Mouse (Mus musculus) frontal cortex, postnatal 25 days (tissue): Measurements from ENCODE around the gene Dip2b.

Experiments
- DNase-seq, 2 experiments: peaks; one replicate each; pipeline ENCODE4 v3.0.0; 2022; ENCODE audit warnings: low spot score in 2 of 2

Dip2b gene

GRCm38 (mm10) chr15:100038470-100038971 is at the start of gene Dip2b:
Gene Dip2b (plus strand): TSS chr15:100038664.
- peak; percentile 91 to 95 for DNase-seq

- DNase-seq, result no peak
Observed at GRCm38 (mm10) chr15:99993100-99993499, 45.4 kb upstream of the Dip2b start.

- no peak for DNase-seq
Observed at GRCm38 (mm10) chr15:99997114-99997804, 41.2 kb upstream of the Dip2b start.

DNA sequence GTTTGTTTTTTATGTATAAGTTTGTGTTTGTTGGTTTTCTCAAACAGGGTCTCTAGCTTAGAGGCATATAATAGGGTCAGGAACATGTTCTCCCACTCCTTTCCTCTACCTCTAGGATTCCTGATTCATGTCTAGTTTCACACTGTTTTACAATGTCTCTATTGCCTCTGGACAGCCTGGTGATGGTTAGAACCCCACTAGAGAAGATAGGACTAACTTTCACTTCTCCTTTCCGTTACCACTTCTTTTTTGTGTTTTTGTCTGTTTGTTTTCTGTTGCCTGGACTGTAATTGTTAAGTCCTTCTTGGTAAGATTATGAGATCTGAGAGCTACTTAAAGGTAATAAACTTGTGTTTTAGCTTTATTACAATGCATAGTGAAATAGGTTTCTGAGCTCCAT is 39.1 kb upstream of the Dip2b start:
- DNase-seq, result no peak

DNA sequence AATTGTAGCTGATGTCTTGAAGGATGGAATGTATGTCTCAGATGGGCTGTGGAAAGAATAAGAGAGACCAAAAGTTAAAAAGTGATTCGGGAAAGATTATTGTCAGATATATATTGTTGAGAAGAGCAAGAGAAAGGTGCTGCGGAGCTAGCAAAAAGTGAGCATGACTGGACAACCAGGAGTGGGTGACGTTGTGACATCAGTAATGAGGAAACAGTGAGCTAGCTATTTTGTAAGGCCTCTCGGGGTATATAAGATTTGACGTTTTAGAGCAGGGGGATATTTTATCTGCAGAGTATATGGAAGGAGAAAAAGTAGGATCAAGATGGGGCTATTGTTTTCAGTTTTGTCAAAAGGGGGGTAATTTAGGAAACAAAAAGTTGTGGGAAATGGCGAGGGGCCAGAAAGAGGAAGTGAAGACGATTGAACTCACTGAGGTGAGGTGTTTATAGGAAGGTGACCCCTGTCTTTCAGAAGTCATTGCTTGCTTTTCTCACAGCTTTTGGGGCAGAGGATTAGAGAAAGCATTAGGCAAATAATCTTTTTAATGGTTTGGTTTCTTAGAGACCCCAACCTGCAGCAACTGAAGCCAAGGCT is 33.7 kb upstream of the Dip2b start:
- DNase-seq, result no peak

DNA sequence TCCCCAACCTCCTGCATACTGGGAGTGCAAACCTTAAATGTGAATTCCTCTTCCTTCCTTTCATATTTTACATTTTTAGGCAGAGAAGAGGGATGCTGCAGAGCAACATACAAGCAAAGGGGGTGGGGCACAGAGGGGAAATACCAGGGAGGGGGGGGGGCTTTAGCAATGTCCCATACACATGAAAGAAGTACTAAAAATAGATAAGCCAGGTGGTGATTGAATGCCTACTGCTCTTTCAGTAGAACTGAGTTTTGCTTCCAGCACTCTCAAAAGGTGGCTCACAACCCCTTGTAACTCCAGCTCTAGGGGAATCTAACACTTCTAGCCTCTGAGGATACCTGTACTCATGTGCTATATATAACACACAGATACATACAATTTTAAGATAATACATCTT is 32.3 kb upstream of the Dip2b start:
- DNase-seq, result no peak

DNA sequence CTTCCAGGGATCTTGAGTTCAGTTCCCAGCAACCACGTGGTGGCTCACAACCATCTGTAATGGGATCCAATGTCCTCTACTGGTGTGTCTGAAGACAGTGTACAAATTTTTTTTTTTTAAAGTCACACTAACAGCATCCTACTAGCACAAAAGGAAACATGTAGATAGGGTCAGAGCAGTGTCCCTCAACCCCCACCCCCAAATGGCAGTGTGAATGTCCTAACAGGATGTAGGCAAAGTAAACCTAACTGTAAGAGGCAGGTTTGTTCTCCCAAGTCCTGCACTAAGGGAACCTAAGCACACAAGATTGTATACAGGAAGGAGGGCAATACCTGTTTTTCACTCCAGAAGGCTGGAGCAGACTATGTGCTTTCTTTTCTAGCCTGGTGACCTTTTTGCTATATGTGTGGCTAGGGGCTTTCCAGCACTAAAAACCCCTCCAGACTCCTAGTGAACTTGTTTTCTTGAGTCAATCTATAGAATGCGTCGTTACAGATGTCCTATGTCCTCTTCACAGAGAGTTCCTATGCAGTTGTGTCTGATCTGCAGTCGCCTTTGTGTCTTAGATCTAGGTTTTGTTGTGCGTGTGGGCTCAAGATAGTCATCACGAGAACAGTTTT is 20.1 kb upstream of the Dip2b start:
- DNase-seq, result no peak

DNA sequence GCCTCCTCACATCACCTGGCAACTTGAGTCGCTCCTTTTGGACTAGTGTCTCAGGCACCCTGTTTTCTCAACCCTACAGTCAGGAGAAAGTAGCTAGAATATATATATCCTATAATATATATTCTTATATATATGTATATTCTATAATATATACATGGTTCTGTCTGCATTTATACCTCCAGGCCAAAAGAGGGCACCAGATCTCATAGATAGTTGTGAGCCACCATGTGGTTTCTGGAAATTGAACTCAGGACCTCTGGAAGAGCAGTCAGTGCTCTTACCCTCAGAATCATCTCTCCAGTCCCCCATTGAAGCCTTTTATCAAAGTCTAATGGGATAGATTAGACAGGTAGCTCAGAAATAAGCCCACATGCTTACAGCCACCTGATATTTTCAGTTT is 17.3 kb upstream of the Dip2b start:
- no peak for DNase-seq

DNA sequence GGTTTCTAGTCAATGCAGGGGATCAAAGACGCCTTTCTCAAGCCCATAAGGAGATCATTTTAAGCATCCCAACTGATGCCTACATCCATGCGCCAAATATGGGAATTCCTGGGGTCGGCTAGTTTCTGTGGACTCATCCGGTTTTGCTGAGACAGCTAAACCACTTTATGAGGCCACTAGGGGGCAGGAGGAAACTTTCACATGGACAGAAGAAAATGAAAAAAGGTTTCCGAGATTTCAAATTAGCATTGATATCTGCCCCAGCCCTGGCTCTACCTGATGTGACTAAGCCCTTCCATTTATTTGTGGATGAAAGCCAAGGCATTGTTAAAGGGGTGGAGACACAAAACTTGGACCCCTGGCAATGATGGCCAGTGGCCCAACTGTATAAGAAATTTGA is 15.5 kb upstream of the Dip2b start:
- peak in 1 of 2 experiments; percentile 37 for DNase-seq

- no peak for DNase-seq
Observed at GRCm38 (mm10) chr15:100025076-100025834, 13.2 kb upstream of the Dip2b start.

GRCm38 (mm10) chr15:100028133-100028532 is 10.3 kb upstream of the Dip2b start:
- DNase-seq, result no peak

GRCm38 (mm10) chr15:100029497-100029896 is 9.0 kb upstream of the Dip2b start:
- DNase-seq, result no peak

DNA sequence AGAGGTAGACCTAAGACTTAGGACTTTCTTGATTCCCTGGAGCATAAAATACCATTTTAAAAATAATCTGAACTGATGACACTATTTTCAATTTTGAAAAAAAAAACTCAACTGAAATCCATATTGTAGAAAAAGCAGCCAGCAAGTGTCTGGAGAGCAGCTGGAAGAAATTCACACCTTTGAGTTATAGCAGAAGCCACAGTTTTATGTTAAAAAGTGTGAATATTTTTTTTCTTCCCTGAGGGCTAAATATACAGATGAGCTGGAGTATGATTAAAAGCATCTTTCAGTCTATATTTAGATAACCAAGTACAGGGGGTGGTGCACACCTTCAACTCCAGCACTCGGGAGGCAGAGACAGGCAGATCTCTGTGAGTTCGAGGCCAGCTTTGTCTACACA is 8.6 kb upstream of the Dip2b start:
- no peak for DNase-seq

- DNase-seq, result no peak
Observed at GRCm38 (mm10) chr15:100032546-100032945, 5.9 kb upstream of the Dip2b start.

DNA sequence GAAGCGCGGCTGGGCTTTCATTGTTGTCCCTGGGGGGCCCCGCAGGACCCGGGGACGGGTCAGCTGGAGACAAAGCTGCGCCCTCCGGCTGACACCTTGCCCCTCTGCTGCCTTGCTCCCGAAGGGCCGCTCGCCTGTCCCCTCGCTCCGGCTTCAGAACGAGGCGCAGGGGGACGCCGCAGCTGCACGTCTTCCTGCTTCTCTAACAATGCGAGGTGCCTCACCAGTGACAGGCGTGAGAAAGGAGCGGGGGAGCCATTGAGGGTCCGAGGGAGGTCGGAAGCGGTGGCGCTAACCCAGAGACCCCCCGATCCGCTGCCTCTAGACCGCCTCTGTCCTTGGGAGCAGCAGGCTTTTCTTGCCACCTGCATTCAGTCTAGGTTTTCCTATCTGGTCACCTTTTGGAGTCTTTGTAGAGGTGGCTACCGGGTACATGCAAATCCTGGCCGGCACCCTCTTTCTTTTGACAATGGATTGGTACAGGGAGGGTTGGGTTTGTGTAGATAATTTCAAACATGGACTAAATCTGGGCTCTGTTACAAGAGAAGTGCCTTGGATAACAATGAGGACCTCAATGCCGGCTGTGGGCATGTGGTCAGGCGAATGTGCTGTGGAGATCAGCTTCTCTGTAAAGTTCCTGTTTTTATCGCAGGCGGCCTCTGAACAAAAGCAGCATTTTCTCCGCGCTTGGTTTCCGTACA is 687 bp downstream of the Dip2b start:
- DNase-seq, result peak in 1 of 2 experiments; percentile 40

DNA sequence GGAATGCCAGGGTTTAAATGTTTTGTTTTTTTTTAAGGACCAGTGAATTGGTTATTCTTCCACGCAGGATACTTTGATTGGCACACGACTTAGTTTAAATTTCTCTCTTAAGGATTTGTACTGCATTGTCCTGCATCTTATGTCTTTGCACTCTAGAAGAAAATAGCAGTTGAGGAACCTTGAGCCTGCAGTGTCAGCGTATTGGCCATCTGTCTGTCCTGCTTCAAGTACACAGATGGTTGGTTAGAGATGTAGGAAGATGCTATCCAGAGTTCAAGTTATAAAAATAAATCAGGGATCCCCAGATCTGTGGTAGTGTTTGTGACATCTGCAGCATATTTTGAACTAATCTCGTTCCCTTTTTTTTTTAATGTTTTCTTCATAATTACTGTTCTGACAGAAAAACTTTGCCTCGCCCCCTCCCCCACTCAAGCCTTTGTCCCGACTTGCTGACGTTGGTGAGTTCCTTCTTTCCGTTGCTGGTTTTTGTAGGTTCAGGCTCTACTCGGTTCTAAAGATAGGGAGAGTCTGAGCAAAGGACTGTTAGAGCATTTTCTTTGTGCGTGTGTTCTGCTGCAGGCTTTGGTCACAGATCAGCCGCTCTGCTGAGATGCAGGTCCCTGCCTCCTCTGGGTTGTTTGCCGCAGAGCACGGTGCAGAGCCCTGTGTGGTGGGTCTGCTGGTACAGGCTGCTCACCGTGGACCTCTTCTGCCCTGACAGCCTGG is 2.2 kb downstream of the Dip2b start:
- DNase-seq, result no peak

GRCm38 (mm10) chr15:100041267-100042047 is 3.0 kb downstream of the Dip2b start:
- no peak for DNase-seq

- no peak for DNase-seq
Observed at GRCm38 (mm10) chr15:100042048-100042400, 3.6 kb downstream of the Dip2b start.

- no peak for DNase-seq
Observed at GRCm38 (mm10) chr15:100045576-100045975, 7.1 kb downstream of the Dip2b start.

- DNase-seq, result no peak
Observed at GRCm38 (mm10) chr15:100049496-100050087, 11.1 kb downstream of the Dip2b start.
